Mouse (Mus musculus): ENCODE measurements around the gene Vsx2. TPM values are rescaled to one million over a fixed set of nuclear protein-coding genes. Genes with fewer than 3 reads are reported as not detected.
"Not testable (repeated sequence)": the region's sequence is repeated elsewhere in the genome, so short reads cannot be mapped to it uniquely, and the experiment has no call there.

Gene Vsx2
- 0.25 TPM in 2 replicates for polyA plus RNA-seq (2012; rRNA removed)

DNA sequence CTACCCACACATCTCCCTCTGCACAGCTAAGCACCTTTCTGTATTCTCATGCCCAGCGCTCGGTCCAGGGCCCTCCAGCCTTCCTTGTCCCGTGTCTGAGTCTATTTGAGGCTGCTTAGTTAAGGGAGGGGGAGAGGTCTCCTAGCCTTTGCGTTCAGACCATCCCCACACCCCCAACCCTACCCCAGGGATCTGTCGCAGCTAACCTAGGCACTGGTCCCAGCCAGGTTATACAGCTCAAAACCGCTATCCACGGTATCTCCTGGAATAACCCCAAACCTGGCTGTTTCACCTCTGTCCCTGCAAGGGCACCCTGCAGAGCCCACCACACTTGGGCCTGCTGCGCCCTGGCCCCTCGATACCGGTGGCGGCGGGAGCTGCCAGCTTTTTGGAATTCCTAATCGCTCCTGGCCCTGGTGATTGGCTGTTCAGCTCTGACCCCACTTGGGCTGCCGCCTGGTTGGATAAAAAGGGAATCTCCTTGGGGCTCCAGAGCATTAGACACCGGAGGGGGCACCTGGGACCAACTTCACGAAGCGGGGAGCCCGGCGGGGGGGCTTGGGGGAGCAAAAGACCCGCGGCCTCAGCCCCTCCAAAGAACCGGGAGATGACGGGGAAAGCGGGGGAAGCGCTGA, at the start of gene Vsx2:
TSS of gene Vsx2 (plus strand) at position 427 of the 635 bp plus-strand sequence.
- TF ChIP-seq CTCF (IDR thresholded peaks at IDR 0.05; ENCODE audit: extremely low read depth, insufficient read depth, low read length) (no peak), POLR2A (IDR thresholded peaks at IDR 0.05; ENCODE audit: extremely low read depth, insufficient read depth, low read length) (no peak)
- H3K4me3 ChIP-seq (ENCODE audit: insufficient read depth, low read length) = no peak within 1 kb of the TSS
- H3K27ac ChIP-seq (ENCODE audit: insufficient read depth, low read length) = no peak within 1 kb of the TSS
- no peaks in the 10 kb centered on the region for H3K4me1 ChIP-seq (ENCODE audit: control insufficient read depth, insufficient read depth, low read length)

DNA sequence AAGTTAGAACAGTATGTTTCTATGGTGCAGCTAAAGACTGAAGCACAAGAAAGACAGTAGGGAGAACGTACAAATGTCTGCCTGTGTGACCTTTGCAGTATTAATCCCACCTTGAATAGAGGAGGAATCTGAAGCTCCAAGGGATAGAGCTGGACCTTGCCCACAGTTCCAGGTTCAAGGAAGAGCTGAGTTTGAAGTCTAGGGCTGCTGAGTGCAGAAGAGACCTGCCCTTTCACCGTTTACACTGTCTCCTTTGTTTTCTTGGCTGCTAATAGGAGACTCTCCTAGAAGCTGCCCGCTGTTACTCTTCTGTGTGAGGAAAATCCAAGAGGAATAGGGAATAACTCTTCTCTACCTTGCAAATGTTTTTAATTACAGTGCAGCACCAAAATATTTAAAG, 45.8 kb upstream of the Vsx2 start:
- Histone ChIP-seq H3K4me3 (ENCODE audit: insufficient read depth, low read length) (no peak overlapping the region), H3K27ac (ENCODE audit: insufficient read depth, low read length) (no peak overlapping the region), H3K4me1 (ENCODE audit: control insufficient read depth, insufficient read depth, low read length) (no peaks in the 10 kb centered on the region; the same call in 1 of the 2 replicates)
- TF ChIP-seq CTCF (IDR thresholded peaks at IDR 0.05; ENCODE audit: extremely low read depth, insufficient read depth, low read length) = no peak
- TF ChIP-seq POLR2A (IDR thresholded peaks at IDR 0.05; ENCODE audit: extremely low read depth, insufficient read depth, low read length) = no peak

DNA sequence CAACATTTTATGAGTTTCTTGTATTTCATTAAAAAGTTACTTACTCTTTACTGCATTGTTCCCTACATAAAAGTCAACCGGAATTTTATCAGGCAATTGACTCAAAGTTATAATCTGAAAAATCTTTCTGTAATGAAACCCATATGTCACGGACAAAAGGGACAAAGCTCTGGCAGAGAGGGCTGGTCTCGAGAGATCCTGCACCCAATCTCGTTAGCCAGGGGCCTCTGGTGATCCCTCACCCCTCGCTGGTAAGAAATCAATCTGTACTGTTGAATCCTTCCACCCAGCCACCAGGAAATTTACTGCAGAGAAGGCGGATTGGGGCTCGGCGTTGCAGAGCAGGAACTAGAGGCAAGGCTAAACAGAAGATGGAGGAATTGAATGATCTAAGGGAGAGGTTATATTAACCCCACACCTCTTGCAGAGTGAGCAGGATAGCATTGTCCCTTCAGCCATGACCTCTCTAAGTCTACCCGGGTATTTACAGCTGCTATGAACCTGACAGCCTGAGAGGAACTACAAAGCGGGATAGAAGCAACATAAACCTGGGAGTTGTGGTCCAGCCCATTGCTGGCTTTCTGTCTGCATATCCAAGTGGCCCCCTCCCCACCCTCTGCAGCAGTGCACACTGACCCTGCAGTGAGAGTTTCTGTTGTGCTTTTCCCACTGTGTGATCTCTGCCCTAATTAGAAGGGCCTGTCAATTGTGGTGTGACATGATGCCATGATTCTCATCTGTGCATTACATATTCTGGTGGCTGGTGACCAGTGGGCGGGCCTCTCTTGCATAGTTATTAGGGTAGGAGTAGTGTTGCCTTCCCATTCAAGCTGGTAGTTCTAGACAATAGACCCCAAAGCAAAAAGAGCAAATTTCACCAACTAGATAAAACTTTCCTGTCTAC, 45.2 kb upstream of the Vsx2 start:
- H3K27ac ChIP-seq (ENCODE audit: insufficient read depth, low read length) = no peak overlapping the region
- no peaks in the 10 kb centered on the region; the same call in 1 of the 2 replicates for H3K4me1 ChIP-seq (ENCODE audit: control insufficient read depth, insufficient read depth, low read length)
- H3K4me3 ChIP-seq (ENCODE audit: insufficient read depth, low read length) = no peak overlapping the region
- TF ChIP-seq CTCF (IDR thresholded peaks at IDR 0.05; ENCODE audit: extremely low read depth, insufficient read depth, low read length) (no peak), POLR2A (IDR thresholded peaks at IDR 0.05; ENCODE audit: extremely low read depth, insufficient read depth, low read length) (no peak)

DNA sequence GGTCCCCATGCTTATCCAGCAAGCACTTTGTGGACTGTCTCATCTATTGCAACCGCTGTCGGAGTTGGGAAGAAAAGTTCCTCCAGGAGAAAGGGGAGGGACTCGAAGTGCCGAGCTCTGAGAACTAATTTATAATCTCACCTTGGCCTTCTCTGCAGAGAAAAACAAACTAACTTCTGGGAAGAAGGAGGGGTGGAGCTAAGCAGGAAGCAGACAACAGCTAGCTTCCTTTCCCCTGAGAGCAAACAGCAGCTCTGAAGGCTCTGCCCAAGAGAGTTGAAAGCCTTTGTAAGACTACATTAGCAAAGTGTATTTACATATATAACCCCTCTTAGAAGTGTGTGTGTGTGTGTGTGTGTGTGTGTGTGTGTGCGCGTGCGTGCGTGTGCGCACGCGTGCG, 44.1 kb upstream of the Vsx2 start:
- TF ChIP-seq CTCF (IDR thresholded peaks at IDR 0.05; ENCODE audit: extremely low read depth, insufficient read depth, low read length) (no peak), POLR2A (IDR thresholded peaks at IDR 0.05; ENCODE audit: extremely low read depth, insufficient read depth, low read length) (no peak)
- no peaks in the 10 kb centered on the region; the same call in 1 of the 2 replicates for H3K4me1 ChIP-seq (ENCODE audit: control insufficient read depth, insufficient read depth, low read length)

DNA sequence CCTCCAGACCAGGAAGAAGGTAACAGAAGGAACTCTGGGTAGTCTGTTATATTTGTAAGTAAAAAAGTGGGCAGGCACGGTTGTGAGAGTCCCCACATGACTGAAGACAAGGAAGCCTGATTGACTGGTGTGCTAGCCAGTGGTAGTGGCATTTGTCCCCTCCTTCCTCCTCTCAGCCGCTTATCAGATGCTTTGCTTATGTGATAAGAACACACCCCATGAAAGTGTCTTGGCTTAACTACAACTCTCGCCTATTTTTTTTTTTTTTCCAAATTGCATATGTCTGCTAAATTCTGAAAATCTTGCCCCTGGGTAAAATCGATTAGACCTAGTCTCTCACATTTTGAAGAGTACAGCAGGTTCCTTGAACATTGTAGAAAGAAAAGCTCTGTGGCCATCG, 39.1 kb upstream of the Vsx2 start:
- Histone ChIP-seq H3K4me1 (ENCODE audit: control insufficient read depth, insufficient read depth, low read length) (no peaks in the 10 kb centered on the region; the same call in 1 of the 2 replicates), H3K27ac (ENCODE audit: insufficient read depth, low read length) (no peak overlapping the region), H3K4me3 (ENCODE audit: insufficient read depth, low read length) (no peak overlapping the region)
- TF ChIP-seq CTCF (IDR thresholded peaks at IDR 0.05; ENCODE audit: extremely low read depth, insufficient read depth, low read length) = no peak
- TF ChIP-seq POLR2A (IDR thresholded peaks at IDR 0.05; ENCODE audit: extremely low read depth, insufficient read depth, low read length) = no peak

More for the DNA sequence above, 44.1 kb upstream of the Vsx2 start:
- H3K4me3 ChIP-seq (ENCODE audit: insufficient read depth, low read length) = no peak overlapping the region
- H3K27ac ChIP-seq (ENCODE audit: insufficient read depth, low read length) = no peak overlapping the region

DNA sequence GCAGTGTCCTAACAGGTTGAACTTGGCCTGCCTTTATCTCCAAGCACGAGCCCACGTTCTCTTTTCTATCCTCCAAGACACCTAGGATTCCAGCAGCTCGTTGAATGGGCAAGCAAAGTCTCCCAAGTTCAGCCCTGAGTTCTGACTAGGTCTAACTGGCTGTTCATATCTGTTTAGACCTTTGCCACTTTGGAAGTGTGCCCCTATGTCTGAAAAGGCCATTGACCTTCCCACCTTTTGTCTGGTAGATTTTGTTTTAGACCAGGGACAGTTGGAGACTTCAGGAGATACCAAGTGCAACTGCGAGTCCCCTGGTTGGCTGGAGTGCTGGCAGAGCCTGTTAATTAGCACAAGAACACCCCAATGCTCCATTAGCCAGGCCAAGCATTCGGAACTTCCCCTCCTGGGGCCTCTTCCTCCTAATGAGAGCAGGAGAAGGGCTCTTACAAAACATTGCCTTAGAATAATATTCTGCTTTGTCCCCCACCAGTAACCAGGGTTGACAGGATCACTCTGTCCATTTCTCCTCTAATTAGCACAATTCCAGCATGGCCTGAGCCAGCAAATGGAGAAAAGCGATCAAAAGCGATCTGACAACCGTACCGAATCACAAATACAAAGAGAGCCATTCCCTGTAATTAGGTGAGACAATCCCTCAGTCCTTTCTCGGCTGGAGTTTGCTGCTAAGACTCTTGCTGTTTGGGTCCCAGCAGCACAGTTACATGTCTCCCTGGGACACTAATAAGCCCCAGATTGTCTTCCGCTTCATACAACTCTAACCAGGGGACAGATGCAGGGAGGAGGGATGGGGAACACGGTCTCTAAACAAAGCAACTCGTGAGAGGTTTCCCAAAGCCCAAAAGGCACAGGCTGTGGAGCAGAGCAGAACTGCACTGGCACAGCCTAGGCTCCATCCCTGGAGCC, 37.4 kb upstream of the Vsx2 start:
- Histone ChIP-seq H3K4me3 (ENCODE audit: insufficient read depth, low read length) (no peak overlapping the region), H3K27ac (ENCODE audit: insufficient read depth, low read length) (no peak overlapping the region), H3K4me1 (ENCODE audit: control insufficient read depth, insufficient read depth, low read length) (no peaks in the 10 kb centered on the region; the same call in 1 of the 2 replicates)
- TF ChIP-seq POLR2A (IDR thresholded peaks at IDR 0.05; ENCODE audit: extremely low read depth, insufficient read depth, low read length) (no peak), CTCF (IDR thresholded peaks at IDR 0.05; ENCODE audit: extremely low read depth, insufficient read depth, low read length) (no peak)

DNA sequence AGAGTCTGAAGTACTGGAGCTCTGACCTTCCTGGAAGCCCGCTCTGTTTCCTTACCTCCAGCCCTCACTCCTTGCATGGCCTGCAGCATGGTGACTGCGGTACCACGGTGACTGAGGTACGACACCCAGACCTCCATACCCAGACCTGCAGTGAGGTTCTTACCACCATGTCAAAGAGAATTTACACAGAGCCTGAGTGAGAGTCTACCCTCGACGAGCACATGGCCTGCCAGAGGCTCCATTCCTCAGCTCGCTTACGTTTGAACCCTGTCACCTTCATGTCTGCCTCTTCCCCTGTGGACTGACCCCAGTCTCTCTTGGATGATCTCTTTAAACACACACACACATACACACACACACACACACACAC, 36.7 kb upstream of the Vsx2 start:
- no peak overlapping the region for H3K4me3 ChIP-seq (ENCODE audit: insufficient read depth, low read length)
- H3K4me1 ChIP-seq (ENCODE audit: control insufficient read depth, insufficient read depth, low read length) = no peaks in the 10 kb centered on the region; the same call in 1 of the 2 replicates
- TF ChIP-seq CTCF (IDR thresholded peaks at IDR 0.05; ENCODE audit: extremely low read depth, insufficient read depth, low read length) (no peak), POLR2A (IDR thresholded peaks at IDR 0.05; ENCODE audit: extremely low read depth, insufficient read depth, low read length) (no peak)
- no peak overlapping the region for H3K27ac ChIP-seq (ENCODE audit: insufficient read depth, low read length)

DNA sequence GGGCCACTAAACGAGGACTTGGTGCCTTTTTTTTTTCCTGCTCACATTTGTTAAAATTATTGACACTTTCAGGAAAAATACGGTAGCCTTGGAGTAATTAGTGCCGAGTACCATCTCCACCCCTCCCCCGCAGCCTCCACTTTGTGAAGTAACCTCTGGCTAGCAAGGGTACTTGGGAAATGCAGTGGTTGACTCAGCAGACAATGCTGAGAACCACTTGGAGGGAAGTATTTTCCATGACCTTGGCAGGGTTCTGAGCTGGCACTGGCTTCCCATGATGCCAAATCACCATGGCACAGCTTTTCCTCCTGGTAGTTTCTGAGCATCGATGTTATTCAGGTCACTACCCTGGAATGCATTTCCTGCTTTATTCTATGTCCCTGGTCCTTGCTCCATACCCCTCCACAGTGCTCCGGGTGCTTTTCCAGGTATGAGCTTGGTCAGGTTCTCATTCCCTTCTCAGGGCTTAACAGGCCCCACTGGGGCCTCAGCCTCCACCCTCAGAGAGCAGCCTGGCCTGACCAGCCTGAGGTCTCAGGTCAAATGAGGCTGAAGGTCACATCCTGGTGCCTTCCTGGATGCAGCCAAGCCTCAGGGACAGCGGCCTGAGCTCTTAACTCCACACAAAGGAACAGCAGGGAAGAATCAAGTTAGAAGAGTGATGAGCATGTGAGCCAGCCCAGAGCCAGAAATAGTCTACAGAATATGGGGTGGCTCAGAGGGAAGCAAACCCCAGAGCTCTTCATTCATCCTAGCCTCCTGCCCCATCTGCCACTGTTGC, 35.7 kb upstream of the Vsx2 start:
- TF ChIP-seq CTCF (IDR thresholded peaks at IDR 0.05; ENCODE audit: extremely low read depth, insufficient read depth, low read length) (no peak), POLR2A (IDR thresholded peaks at IDR 0.05; ENCODE audit: extremely low read depth, insufficient read depth, low read length) (no peak)
- no peaks in the 10 kb centered on the region; the same call in 1 of the 2 replicates for H3K4me1 ChIP-seq (ENCODE audit: control insufficient read depth, insufficient read depth, low read length)

DNA sequence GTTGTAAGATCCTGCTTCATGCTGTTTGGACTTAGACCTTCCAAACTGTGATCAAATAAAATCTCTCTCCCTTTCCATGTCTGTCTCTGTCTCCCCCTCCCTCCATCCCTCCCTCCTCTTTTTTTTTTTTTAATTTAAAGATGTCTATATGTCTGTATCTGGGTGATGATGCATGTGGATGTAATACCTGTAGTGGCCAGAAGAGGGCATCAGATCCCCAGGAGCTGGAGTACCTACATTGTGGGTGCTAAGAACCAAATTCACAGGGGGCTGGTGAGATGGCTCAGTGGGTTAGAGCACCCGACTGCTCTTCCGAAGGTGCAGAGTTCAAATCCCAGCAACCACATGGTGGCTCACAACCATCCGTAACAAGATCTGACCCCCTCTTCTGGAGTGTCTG, 30.0 kb upstream of the Vsx2 start:
- not testable (repeated sequence) for H3K4me3 ChIP-seq (ENCODE audit: insufficient read depth, low read length)

More for the DNA sequence above, 35.7 kb upstream of the Vsx2 start:
- Histone ChIP-seq H3K4me3 (ENCODE audit: insufficient read depth, low read length) (no peak overlapping the region), H3K27ac (ENCODE audit: insufficient read depth, low read length) (no peak overlapping the region)

More for the DNA sequence above, 30.0 kb upstream of the Vsx2 start:
- H3K27ac ChIP-seq (ENCODE audit: insufficient read depth, low read length); H3K4me1 ChIP-seq (ENCODE audit: control insufficient read depth, insufficient read depth, low read length): not testable (repeated sequence)

Data from cortical plate, adult 2 months (tissue).